In the genomic region with DNA sequence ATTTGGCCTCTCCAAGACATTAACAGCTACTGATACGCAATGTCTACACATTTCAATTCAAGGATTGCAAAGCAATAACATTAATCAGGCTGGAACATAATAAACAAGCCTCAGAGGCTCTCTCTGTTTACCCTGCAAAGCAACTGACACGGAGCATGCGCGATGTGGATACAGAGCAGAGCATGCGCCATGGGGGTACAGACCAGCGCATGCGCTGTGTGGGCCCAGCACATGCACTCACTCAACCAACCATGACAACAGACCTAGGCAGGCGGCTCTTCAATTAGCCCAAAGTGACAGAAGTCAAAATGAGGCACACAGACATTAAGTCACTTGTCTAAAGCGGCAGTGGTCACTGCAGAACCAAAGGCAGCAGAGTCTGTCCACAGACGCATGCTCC, we compare ENCODE assay signal across 22 mouse cellular contexts.
"Had no signal": no experiment of that assay in that cellular context is flagged by ENCODE, and none has a peak within 500 bp of the region (broad histone marks: within the 10 kb centered on the region; RNA-seq: fewer than 3 reads in every experiment).

No protein-coding gene starts in this region.

- DNase-seq: gastrocnemius, postnatal 14 days; gastrocnemius, postnatal 36 days; heart, adult 11 months; heart, adult 2 months; heart, postnatal 14 days; heart, postnatal 36 days; kidney, adult 11 months; kidney, adult 8-10 months; kidney, postnatal 14 days; kidney, postnatal 36 days; layer of hippocampus, adult 9-11 months; layer of hippocampus, postnatal 36 days; left cerebral cortex, postnatal 4 days had no signal

- H3K27me3 ChIP-seq: heart, embryonic 13.5 days; hindbrain, embryonic 13.5 days; hindbrain, embryonic 15.5 days; limb, embryonic 13.5 days; limb, embryonic 15.5 days had no signal

- H3K4me3 ChIP-seq: heart, adult 2 months; heart, embryonic 13.5 days; hindbrain, embryonic 13.5 days; hindbrain, embryonic 15.5 days; limb, embryonic 13.5 days; limb, embryonic 15.5 days had no signal

- H3K27ac ChIP-seq: heart, adult 2 months; heart, embryonic 13.5 days; hindbrain, embryonic 13.5 days; hindbrain, embryonic 15.5 days; hindbrain, postnatal 0 days; kidney, postnatal 0 days; limb, embryonic 13.5 days; limb, embryonic 15.5 days had no signal

- H3K9me3 ChIP-seq: hindbrain, embryonic 13.5 days; hindbrain, embryonic 15.5 days; limb, embryonic 15.5 days had no signal

- H3K4me1 ChIP-seq: hindbrain, embryonic 13.5 days; hindbrain, embryonic 15.5 days; limb, embryonic 13.5 days; limb, embryonic 15.5 days had no signal

- H3K36me3 ChIP-seq: hindbrain, embryonic 13.5 days; hindbrain, embryonic 15.5 days; limb, embryonic 13.5 days; limb, embryonic 15.5 days had no signal

- H3K9ac ChIP-seq: heart, embryonic 13.5 days; hindbrain, embryonic 13.5 days; hindbrain, embryonic 15.5 days; limb, embryonic 13.5 days; limb, embryonic 15.5 days had no signal

- H3K4me2 ChIP-seq: heart, embryonic 11.5 days; heart, embryonic 13.5 days; hindbrain, embryonic 13.5 days; hindbrain, embryonic 15.5 days; limb, embryonic 13.5 days; limb, embryonic 15.5 days had no signal

- ATAC-seq: hindbrain, postnatal 0 days; intestine, embryonic 16.5 days had no signal
